Mouse (Mus musculus) lung, adult 2 months (tissue): Measurements from ENCODE around the gene Ccdc9.

Source experiments
- CTCF ChIP-seq: fragments of 200-500 bp; IDR thresholded peaks from 2 replicates; pipeline ENCODE4 v1.5.1; 2011; ENCODE audit warnings: mild to moderate bottlenecking, low read length, control low read depth; ENCODE audit not compliant: insufficient read depth
- POLR2A ChIP-seq: fragments of 200-500 bp; IDR thresholded peaks from 2 replicates; pipeline ENCODE4 v1.6.1; 2011; ENCODE audit warnings: low read depth, mild to moderate bottlenecking, control low read depth, low read length, borderline replicate concordance; ENCODE audit errors: extremely low read depth

DNA sequence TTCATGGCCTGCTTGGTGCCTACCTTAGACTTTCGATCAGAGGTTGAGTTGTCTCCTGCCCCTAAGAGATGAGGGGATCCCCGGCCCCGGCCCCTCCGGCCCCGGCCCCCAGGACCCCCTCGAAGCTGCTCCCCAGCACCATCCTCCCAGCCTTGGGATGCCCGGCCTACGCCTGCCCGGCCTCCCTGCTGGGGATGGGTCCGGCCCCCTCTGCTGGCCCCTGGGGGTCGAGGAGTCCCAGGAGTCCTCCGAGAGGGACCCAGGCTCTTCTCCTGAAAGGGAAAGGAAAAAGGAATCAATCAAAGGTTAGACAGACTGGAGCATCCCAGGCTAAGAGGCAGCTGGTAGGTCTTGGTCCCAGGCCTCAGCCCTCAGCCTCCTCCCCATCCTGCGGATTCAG, 4.3 kb downstream of the Ccdc9 start:
- no peak for TF ChIP-seq POLR2A
- no peak for TF ChIP-seq CTCF
